Mouse (Mus musculus) kidney, postnatal 0 days (tissue): ENCODE results near the gene Usp6nl. TPM values are rescaled to one million over a fixed set of nuclear protein-coding genes. Genes with fewer than 3 reads are reported as not detected.

Source experiments
- ATAC-seq: fragments of 200-750 bp; cut with Nextera tagmentation; replicated peaks from 2 replicates; pipeline ENCODE4 v1.8.0; 2017; ENCODE audit warnings: low read depth, moderate number of reproducible peaks, moderate TSS enrichment, moderate library complexity; ENCODE audit not compliant: low FRiP score
- DNase-seq: peaks from one replicate; pipeline ENCODE4 v3.0.0-alpha.2; 2016; ENCODE audit warnings: low spot score
- H3K27ac ChIP-seq: fragments of 300-500 bp; sonication (generic); 2 replicates; pipeline ENCODE4 v1.5.1; 2014; ENCODE audit warnings: mild to moderate bottlenecking
- H3K27me3 ChIP-seq: fragments of 300-500 bp; sonication (generic); 2 replicates; pipeline ENCODE4 v1.6.1; 2014; ENCODE audit warnings: low read length, mixed read lengths; ENCODE audit not compliant: insufficient read depth
- H3K36me3 ChIP-seq: fragments of 300-500 bp; sonication (generic); 2 replicates; pipeline ENCODE4 v1.6.1; 2014; ENCODE audit warnings: low read length, mixed read lengths; ENCODE audit not compliant: insufficient read depth
- H3K4me1 ChIP-seq: fragments of 300-500 bp; sonication (generic); replicated peaks from 2 replicates; pipeline ENCODE4 v1.6.1; 2014; ENCODE audit warnings: antibody characterized with exemption, low read length, mixed read lengths; ENCODE audit not compliant: insufficient read depth
- H3K4me2 ChIP-seq: fragments of 300-500 bp; sonication (generic); 2 replicates; pipeline ENCODE4 v1.6.1; 2014; ENCODE audit warnings: mild to moderate bottlenecking, low read length, moderate library complexity, mixed read lengths
- H3K4me3 ChIP-seq: fragments of 300-500 bp; sonication (generic); replicated peaks from 2 replicates; pipeline ENCODE4 v1.5.1; 2014; ENCODE audit warnings: low read depth, low read length
- H3K9ac ChIP-seq: fragments of 300-500 bp; sonication (generic); 2 replicates; pipeline ENCODE4 v1.6.1; 2014; ENCODE audit warnings: low read depth, low read length
- H3K9me3 ChIP-seq: fragments of 300-500 bp; sonication (generic); replicated peaks from 2 replicates; pipeline ENCODE4 v1.6.1; 2016; ENCODE audit warnings: low read length, inconsistent platforms, mixed read lengths
- CTCF ChIP-seq: IDR thresholded peaks from 2 replicates; pipeline ENCODE4 v1.5.1; 2016; ENCODE audit warnings: antibody characterized with exemption, low read depth, mild to moderate bottlenecking, moderate library complexity
- WGBS: fragments of 180-500 bp; shearing (Covaris S2); extraction: QIAGEN DNeasy Blood & Tissue Kit; methylation state at CpG from one replicate; pipeline ENCODE4 v1.1.7; 2014; 5-methylcytosine and 5-hydroxymethylcytosine counted together
- polyA plus RNA-seq: library from polyadenylated mRNA; unstranded; fragments of >200 nt; fragmentation: Nextera tagmentation; extraction: Ambion mirVana; gene quantifications from 2 replicates; pipeline ENCODE4 v1.2.1, GENCODE M21; 2015

The Usp6nl gene
- polyA plus RNA-seq, 1 experiment from 2014 or later: 9.8 TPM

GRCm38 (mm10) chr2:6349256-6350092 is 27.0 kb downstream of the Usp6nl start:
- 68% methylated on average over 11 of the region's 11 CpGs for WGBS
- no peak for ATAC-seq
- H3K27ac ChIP-seq: no peak overlapping the region
- no peaks in the 10 kb centered on the region for H3K9me3 ChIP-seq
- no peaks in the 10 kb centered on the region for H3K27me3 ChIP-seq
- H3K4me3 ChIP-seq: no peak overlapping the region
- no peaks in the 10 kb centered on the region for H3K36me3 ChIP-seq
- no peak overlapping the region for H3K9ac ChIP-seq
- DNase-seq: no peak
- H3K4me2 ChIP-seq: no peak overlapping the region
- TF ChIP-seq CTCF: no peak
- H3K4me1 ChIP-seq: peaks cover 15% of the 10 kb centered on the region

- peaks cover 15% of the 10 kb centered on the region for H3K4me1 ChIP-seq
- H3K27me3 ChIP-seq: no peaks in the 10 kb centered on the region
- ATAC-seq (no peak), DNase-seq (no peak)
- H3K36me3 ChIP-seq: no peaks in the 10 kb centered on the region
- no peak overlapping the region for H3K4me3 ChIP-seq
- WGBS: 86% methylated on average over 9 of the region's 9 CpGs
- TF ChIP-seq CTCF: no peak
- no peaks in the 10 kb centered on the region for H3K9me3 ChIP-seq
- no peak overlapping the region for H3K4me2 ChIP-seq
- H3K27ac ChIP-seq: no peak overlapping the region
- no peak overlapping the region for H3K9ac ChIP-seq
These were observed 27.7 kb downstream of the Usp6nl start for GRCm38 (mm10) chr2:6350164-6350563.

- ATAC-seq: no peak
- no peak overlapping the region for H3K27ac ChIP-seq
- TF ChIP-seq CTCF: no peak
- peaks cover 15% of the 10 kb centered on the region for H3K4me1 ChIP-seq
- no peak overlapping the region for H3K4me3 ChIP-seq
- H3K27me3 ChIP-seq: no peaks in the 10 kb centered on the region
- WGBS: 38% methylated on average over 7 of the region's 7 CpGs
- DNase-seq: no peak
- no peak overlapping the region for H3K4me2 ChIP-seq
- no peak overlapping the region for H3K9ac ChIP-seq
- H3K9me3 ChIP-seq: no peaks in the 10 kb centered on the region
- H3K36me3 ChIP-seq: no peaks in the 10 kb centered on the region
These were observed 28.6 kb downstream of the Usp6nl start for GRCm38 (mm10) chr2:6350931-6351695.

GRCm38 (mm10) chr2:6352541-6352971 is 30.1 kb downstream of the Usp6nl start:
- ATAC-seq: no peak
- H3K9me3 ChIP-seq: no peaks in the 10 kb centered on the region
- peak overlapping the region; percentile 36 for H3K4me2 ChIP-seq
- H3K27me3 ChIP-seq: no peaks in the 10 kb centered on the region
- H3K4me3 ChIP-seq: no peak overlapping the region
- no peaks in the 10 kb centered on the region for H3K36me3 ChIP-seq
- peak overlapping the region; percentile 21; the same call in 1 of the 2 replicates for H3K27ac ChIP-seq
- H3K4me1 ChIP-seq: peaks cover 15% of the 10 kb centered on the region
- peak; percentile 64 for DNase-seq
- TF ChIP-seq CTCF: no peak
- 0 out of 2 replicates have a peak overlapping the region, but pooled peaks have one; percentile 6 for H3K9ac ChIP-seq
- 24% methylated on average over 14 of the region's 14 CpGs for WGBS

GRCm38 (mm10) chr2:6353060-6353459 is 30.6 kb downstream of the Usp6nl start:
- Histone ChIP-seq H3K27ac (0 out of 2 replicates have a peak overlapping the region, but pooled peaks have one; percentile 21), H3K4me1 (peaks cover 15% of the 10 kb centered on the region), H3K9me3 (no peaks in the 10 kb centered on the region), H3K36me3 (no peaks in the 10 kb centered on the region), H3K9ac (0 out of 2 replicates have a peak overlapping the region, but pooled peaks have one; percentile 6), H3K27me3 (no peaks in the 10 kb centered on the region), H3K4me3 (no peak overlapping the region), H3K4me2 (peak overlapping the region; percentile 36)
- WGBS: 67% methylated on average over 4 of the region's 4 CpGs
- no peak for DNase-seq
- ATAC-seq: no peak
- no peak for TF ChIP-seq CTCF

- Histone ChIP-seq H3K4me2 (no peak overlapping the region), H3K4me3 (no peak overlapping the region), H3K27ac (no peak overlapping the region), H3K27me3 (no peaks in the 10 kb centered on the region), H3K9ac (no peak overlapping the region), H3K4me1 (peaks cover 14% of the 10 kb centered on the region), H3K9me3 (no peaks in the 10 kb centered on the region), H3K36me3 (no peaks in the 10 kb centered on the region)
- no peak for TF ChIP-seq CTCF
- ATAC-seq (no peak), DNase-seq (no peak)
- WGBS: 97% methylated on average over 7 of the region's 7 CpGs
These were observed 34.8 kb downstream of the Usp6nl start for GRCm38 (mm10) chr2:6357306-6357705.
